Mouse (Mus musculus): ENCODE measurements around the gene Hivep3.

Hivep3 gene

GRCm38 (mm10) chr4:119816620-119817356 lies 83.2 kb downstream of the Hivep3 start:
- DNase-seq (ENCODE audit: low spot score) = no peak

GRCm38 (mm10) chr4:119825956-119826355 lies 92.4 kb downstream of the Hivep3 start:
- DNase-seq (ENCODE audit: low spot score) = no peak

GRCm38 (mm10) chr4:119828386-119828785 lies 94.8 kb downstream of the Hivep3 start:
- no peak for DNase-seq (ENCODE audit: low spot score)

- no peak for DNase-seq (ENCODE audit: low spot score)
Observed at GRCm38 (mm10) chr4:119828996-119829395, 95.4 kb downstream of the Hivep3 start.

- DNase-seq (ENCODE audit: low spot score) = no peak
Observed at GRCm38 (mm10) chr4:119833333-119833732, 99.7 kb downstream of the Hivep3 start.

GRCm38 (mm10) chr4:119833884-119834283 lies 100.3 kb downstream of the Hivep3 start:
- no peak for DNase-seq (ENCODE audit: low spot score)

- no peak for DNase-seq (ENCODE audit: low spot score)
Observed at GRCm38 (mm10) chr4:119836181-119836580, 102.6 kb downstream of the Hivep3 start.

- DNase-seq (ENCODE audit: low spot score) = no peak
Observed at GRCm38 (mm10) chr4:119837505-119838065, 104.0 kb downstream of the Hivep3 start.

GRCm38 (mm10) chr4:119838308-119838707 lies 104.7 kb downstream of the Hivep3 start:
- DNase-seq (ENCODE audit: low spot score) = no peak

- no peak for DNase-seq (ENCODE audit: low spot score)
Observed at GRCm38 (mm10) chr4:119843294-119843693, 109.7 kb downstream of the Hivep3 start.

GRCm38 (mm10) chr4:119844267-119844666 lies 110.7 kb downstream of the Hivep3 start:
- no peak for DNase-seq (ENCODE audit: low spot score)

GRCm38 (mm10) chr4:119845596-119846161 lies 112.1 kb downstream of the Hivep3 start:
- DNase-seq (ENCODE audit: low spot score) = no peak

GRCm38 (mm10) chr4:119852483-119852882 lies 118.9 kb downstream of the Hivep3 start:
- DNase-seq (ENCODE audit: low spot score) = peak; percentile 37

- no peak for DNase-seq (ENCODE audit: low spot score)
Observed at GRCm38 (mm10) chr4:119854307-119855144, 120.9 kb downstream of the Hivep3 start.

GRCm38 (mm10) chr4:119859454-119859853 lies 125.9 kb downstream of the Hivep3 start:
- no peak for DNase-seq (ENCODE audit: low spot score)

- no peak for DNase-seq (ENCODE audit: low spot score)
Observed at GRCm38 (mm10) chr4:119861001-119861400, 127.4 kb downstream of the Hivep3 start.

- DNase-seq (ENCODE audit: low spot score) = no peak
Observed at GRCm38 (mm10) chr4:119865827-119866455, 132.4 kb downstream of the Hivep3 start.

- DNase-seq (ENCODE audit: low spot score) = no peak
Observed at GRCm38 (mm10) chr4:119867132-119867531, 133.5 kb downstream of the Hivep3 start.

- DNase-seq (ENCODE audit: low spot score) = no peak
Observed at GRCm38 (mm10) chr4:119870411-119870810, 136.8 kb downstream of the Hivep3 start.

GRCm38 (mm10) chr4:119871441-119871840 lies 137.9 kb downstream of the Hivep3 start:
- DNase-seq (ENCODE audit: low spot score) = no peak

GRCm38 (mm10) chr4:119871861-119872582 lies 138.4 kb downstream of the Hivep3 start:
- DNase-seq (ENCODE audit: low spot score) = no peak

All from ovary, adult 18-20 months (tissue).